Mouse (Mus musculus): ENCODE measurements around the gene Zdhhc1. TPM values are rescaled to one million over a fixed set of nuclear protein-coding genes. Genes with fewer than 3 reads are reported as not detected.
A peak's percentile ranks its signal among the peaks of the same experiment; 100 is the strongest.

The Zdhhc1 gene
- total RNA-seq, 1 experiment = 3.2 TPM

DNA sequence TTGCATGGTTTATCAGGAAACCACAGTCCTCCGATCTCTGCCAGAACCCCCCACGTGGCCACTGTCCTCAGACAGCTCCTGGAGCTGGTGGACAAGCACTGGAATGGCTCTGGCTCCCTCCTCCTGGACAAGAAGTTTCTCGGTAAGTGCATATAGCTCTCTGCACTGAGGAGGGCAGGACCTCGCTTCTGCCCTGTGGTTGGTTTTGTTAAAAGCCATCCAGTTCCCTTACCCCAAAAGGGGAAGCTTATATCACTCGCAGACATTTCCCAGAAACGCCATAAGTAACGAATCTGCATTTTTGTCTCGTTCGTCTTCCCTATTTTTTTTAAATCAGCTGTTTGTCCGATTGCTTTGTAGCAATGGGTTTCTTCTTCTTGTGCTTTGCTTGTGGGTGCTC lies 41.5 kb downstream of the Zdhhc1 start:
- Histone ChIP-seq H3K9me3 (ENCODE audit: control insufficient read depth, insufficient read depth, low read depth, low read length) (no peaks in the 10 kb centered on the region), H3K27ac (ENCODE audit: insufficient read depth, low read depth, low read length, poor library complexity, severe bottlenecking) (no peak overlapping the region), H3K36me3 (ENCODE audit: control insufficient read depth, insufficient read depth, low read length, poor library complexity, severe bottlenecking) (no peaks in the 10 kb centered on the region), H3K4me1 (ENCODE audit: control insufficient read depth in 2 of 2, insufficient read depth in 2 of 2, low read length in 2 of 2, poor library complexity in 1 of 2) (peaks cover 0 to 3% of the 10 kb centered on the region in 2 experiments; a peak in 1 of 4 replicates), H3K9ac (ENCODE audit: insufficient read depth, low read depth, low read length, poor library complexity, severe bottlenecking) (no peak overlapping the region), H3K4me3 (ENCODE audit: insufficient read depth in 1 of 2, low read depth in 1 of 2, low read length in 2 of 2, poor library complexity in 1 of 2, severe bottlenecking in 1 of 2) (no peak overlapping the region)
- in situ Hi-C loops (cut with MboI; ENCODE audit: low sequenced_read_pairs in 2 of 2, unreplicated experiment in 2 of 2) = no loop called here
- no peak for DNase-seq (ENCODE audit: low read depth, low spot score)
- TF ChIP-seq ZNF384 (IDR thresholded peaks at IDR 0.05; ENCODE audit: low read depth, low read length) (no peak), ZC3H11A (IDR thresholded peaks at IDR 0.05; ENCODE audit: borderline replicate concordance, low read depth, low read length) (no peak), CHD2 (IDR thresholded peaks at IDR 0.05; ENCODE audit: low read depth, low read length) (no peak), MAFK (IDR thresholded peaks at IDR 0.05; ENCODE audit: insufficient read depth, low read depth, low read length) (no peak), HCFC1 (IDR thresholded peaks at IDR 0.05; ENCODE audit: borderline replicate concordance, insufficient read depth, low read length) (no peak)

DNA sequence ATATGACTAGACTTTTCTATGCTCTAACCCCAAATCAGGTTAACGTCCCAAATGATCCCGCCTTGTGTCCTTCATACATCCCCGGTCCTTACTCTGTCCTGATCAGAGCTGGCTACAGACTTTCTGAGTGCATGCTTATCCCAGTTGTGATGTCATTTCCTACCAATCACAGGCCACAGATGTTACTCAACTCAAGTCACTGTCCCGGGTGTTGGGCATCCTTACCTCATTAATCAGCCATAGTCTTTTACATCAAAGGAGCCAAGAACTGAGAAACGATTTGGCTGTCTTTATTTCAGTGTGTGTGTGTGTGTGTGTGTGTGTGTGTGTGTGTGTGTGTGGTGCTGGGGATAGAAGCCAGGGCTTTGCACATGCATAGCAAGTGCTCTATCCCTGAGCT lies 42.6 kb downstream of the Zdhhc1 start:
- Histone ChIP-seq H3K9ac (ENCODE audit: insufficient read depth, low read depth, low read length, poor library complexity, severe bottlenecking) (no peak overlapping the region), H3K4me3 (ENCODE audit: insufficient read depth in 1 of 2, low read depth in 1 of 2, low read length in 2 of 2, poor library complexity in 1 of 2, severe bottlenecking in 1 of 2) (no peak overlapping the region), H3K4me1 (ENCODE audit: control insufficient read depth in 2 of 2, insufficient read depth in 2 of 2, low read length in 2 of 2, poor library complexity in 1 of 2) (peaks cover 0 to 3% of the 10 kb centered on the region in 2 experiments; a peak in 1 of 4 replicates), H3K27ac (ENCODE audit: insufficient read depth, low read depth, low read length, poor library complexity, severe bottlenecking) (no peak overlapping the region), H3K36me3 (ENCODE audit: control insufficient read depth, insufficient read depth, low read length, poor library complexity, severe bottlenecking) (no peaks in the 10 kb centered on the region), H3K9me3 (ENCODE audit: control insufficient read depth, insufficient read depth, low read depth, low read length) (no peaks in the 10 kb centered on the region)
- no peak for TF ChIP-seq ZC3H11A (IDR thresholded peaks at IDR 0.05; ENCODE audit: borderline replicate concordance, low read depth, low read length)
- no peak for TF ChIP-seq ZNF384 (IDR thresholded peaks at IDR 0.05; ENCODE audit: low read depth, low read length)
- TF ChIP-seq MAFK (IDR thresholded peaks at IDR 0.05; ENCODE audit: insufficient read depth, low read depth, low read length) = no peak
- no peak for TF ChIP-seq HCFC1 (IDR thresholded peaks at IDR 0.05; ENCODE audit: borderline replicate concordance, insufficient read depth, low read length)
- TF ChIP-seq CHD2 (IDR thresholded peaks at IDR 0.05; ENCODE audit: low read depth, low read length) = no peak
- in situ Hi-C loops (cut with MboI; ENCODE audit: low sequenced_read_pairs in 2 of 2, unreplicated experiment in 2 of 2) = no loop called here
- no peak for DNase-seq (ENCODE audit: low read depth, low spot score)

DNA sequence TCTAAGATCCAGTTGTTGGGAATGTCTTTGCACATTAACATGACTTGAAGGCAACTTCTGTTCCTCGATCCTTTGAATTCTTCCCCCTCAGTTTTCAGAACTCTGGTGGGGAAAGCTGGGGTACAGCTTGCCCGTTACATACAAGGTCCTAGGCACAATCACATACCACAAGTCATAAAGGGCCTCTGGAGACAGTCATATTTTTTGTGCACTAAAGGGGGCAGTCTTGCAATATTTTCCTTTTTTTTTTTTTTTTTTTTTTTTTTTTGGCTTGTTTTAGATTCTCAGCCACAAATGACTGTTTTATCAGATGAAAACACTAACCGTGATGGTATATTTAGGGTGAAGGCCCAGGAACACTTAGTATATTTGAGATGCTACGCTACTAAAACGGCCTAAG lies 43.4 kb downstream of the Zdhhc1 start:
- Histone ChIP-seq H3K9me3 (ENCODE audit: control insufficient read depth, insufficient read depth, low read depth, low read length) (no peaks in the 10 kb centered on the region), H3K36me3 (ENCODE audit: control insufficient read depth, insufficient read depth, low read length, poor library complexity, severe bottlenecking) (no peaks in the 10 kb centered on the region), H3K27ac (ENCODE audit: insufficient read depth, low read depth, low read length, poor library complexity, severe bottlenecking) (no peak overlapping the region), H3K4me1 (ENCODE audit: control insufficient read depth in 2 of 2, insufficient read depth in 2 of 2, low read length in 2 of 2, poor library complexity in 1 of 2) (peaks cover 0 to 3% of the 10 kb centered on the region in 2 experiments; a peak in 1 of 4 replicates), H3K4me3 (ENCODE audit: insufficient read depth in 1 of 2, low read depth in 1 of 2, low read length in 2 of 2, poor library complexity in 1 of 2, severe bottlenecking in 1 of 2) (no peak overlapping the region), H3K9ac (ENCODE audit: insufficient read depth, low read depth, low read length, poor library complexity, severe bottlenecking) (no peak overlapping the region)
- in situ Hi-C loops (cut with MboI; ENCODE audit: low sequenced_read_pairs in 2 of 2, unreplicated experiment in 2 of 2) = no loop called here
- TF ChIP-seq ZNF384 (IDR thresholded peaks at IDR 0.05; ENCODE audit: low read depth, low read length) (peak; percentile 96), MAFK (IDR thresholded peaks at IDR 0.05; ENCODE audit: insufficient read depth, low read depth, low read length) (no peak)
- no peak for DNase-seq (ENCODE audit: low read depth, low spot score)

DNA sequence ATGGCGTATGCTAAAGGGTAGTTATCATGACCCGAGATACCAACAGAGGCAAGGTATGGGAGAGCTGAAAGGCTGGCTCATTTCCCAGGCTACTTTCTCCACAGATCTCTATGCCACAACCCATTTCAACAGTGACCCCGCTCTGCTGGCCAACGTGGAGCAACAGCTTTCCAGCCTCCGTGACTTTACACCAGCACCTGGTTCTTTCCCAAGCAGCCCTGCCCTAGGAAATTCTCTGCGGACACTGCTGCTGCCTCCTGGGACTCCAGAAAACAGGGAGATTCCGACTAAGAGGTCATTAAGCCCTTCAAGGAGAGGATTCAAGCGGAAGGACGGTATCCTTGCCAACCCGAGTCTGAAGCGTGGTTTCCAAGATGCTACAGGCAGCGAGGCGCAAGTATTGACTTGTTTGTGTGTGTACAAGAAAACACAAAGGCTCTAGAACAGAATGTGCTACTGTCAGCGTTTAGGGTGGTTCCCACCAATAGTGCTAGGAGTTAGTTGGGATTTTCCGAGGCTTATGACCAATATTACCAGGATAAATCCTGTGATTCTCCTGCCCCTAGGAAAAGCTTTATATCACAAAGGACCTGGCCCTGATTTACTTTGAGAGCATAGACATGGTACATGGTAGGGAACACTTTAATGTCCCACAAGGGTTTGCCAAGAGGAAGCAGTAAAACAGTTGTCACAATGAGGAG lies 44.6 kb downstream of the Zdhhc1 start:
- in situ Hi-C loops (cut with MboI; ENCODE audit: low sequenced_read_pairs in 2 of 2, unreplicated experiment in 2 of 2) = no loop called here
- Histone ChIP-seq H3K27ac (ENCODE audit: insufficient read depth, low read depth, low read length, poor library complexity, severe bottlenecking) (no peak overlapping the region; the same call in 1 of the 2 replicates), H3K4me3 (ENCODE audit: insufficient read depth in 1 of 2, low read depth in 1 of 2, low read length in 2 of 2, poor library complexity in 1 of 2, severe bottlenecking in 1 of 2) (no peak overlapping the region), H3K4me1 (ENCODE audit: control insufficient read depth in 2 of 2, insufficient read depth in 2 of 2, low read length in 2 of 2, poor library complexity in 1 of 2) (no peaks in the 10 kb centered on the region), H3K9me3 (ENCODE audit: control insufficient read depth, insufficient read depth, low read depth, low read length) (no peaks in the 10 kb centered on the region), H3K36me3 (ENCODE audit: control insufficient read depth, insufficient read depth, low read length, poor library complexity, severe bottlenecking) (no peaks in the 10 kb centered on the region), H3K9ac (ENCODE audit: insufficient read depth, low read depth, low read length, poor library complexity, severe bottlenecking) (no peak overlapping the region)
- TF ChIP-seq MAFK (IDR thresholded peaks at IDR 0.05; ENCODE audit: insufficient read depth, low read depth, low read length) (no peak), HCFC1 (IDR thresholded peaks at IDR 0.05; ENCODE audit: borderline replicate concordance, insufficient read depth, low read length) (no peak), CHD2 (IDR thresholded peaks at IDR 0.05; ENCODE audit: low read depth, low read length) (no peak), ZNF384 (IDR thresholded peaks at IDR 0.05; ENCODE audit: low read depth, low read length) (no peak), ZC3H11A (IDR thresholded peaks at IDR 0.05; ENCODE audit: borderline replicate concordance, low read depth, low read length) (no peak)
- DNase-seq (ENCODE audit: low read depth, low spot score) = no peak

DNA sequence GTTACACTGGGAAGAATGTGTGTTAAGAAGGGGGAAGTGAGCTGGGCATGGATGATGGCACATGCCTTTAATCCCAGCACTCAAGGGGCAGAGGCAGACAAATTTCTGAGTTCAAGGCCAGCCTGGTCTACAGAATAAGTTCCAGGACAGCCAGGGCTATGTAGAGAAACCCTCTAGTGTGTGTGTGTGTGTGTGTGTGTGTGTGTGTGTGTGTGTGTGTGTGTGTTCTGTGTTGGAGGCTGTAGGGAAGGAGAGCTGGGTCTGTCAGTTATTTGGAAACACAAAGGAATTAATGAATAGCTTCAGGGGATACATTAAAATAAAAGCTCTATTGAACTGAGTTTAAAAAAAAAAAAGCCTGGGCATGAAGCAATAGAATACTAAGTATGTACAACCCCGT lies 45.7 kb downstream of the Zdhhc1 start:
- Histone ChIP-seq H3K27ac (ENCODE audit: insufficient read depth, low read depth, low read length, poor library complexity, severe bottlenecking) (no peak overlapping the region), H3K9me3 (ENCODE audit: control insufficient read depth, insufficient read depth, low read depth, low read length) (no peaks in the 10 kb centered on the region), H3K4me3 (ENCODE audit: insufficient read depth in 1 of 2, low read depth in 1 of 2, low read length in 2 of 2, poor library complexity in 1 of 2, severe bottlenecking in 1 of 2) (no peak overlapping the region), H3K36me3 (ENCODE audit: control insufficient read depth, insufficient read depth, low read length, poor library complexity, severe bottlenecking) (no peaks in the 10 kb centered on the region), H3K4me1 (ENCODE audit: control insufficient read depth in 2 of 2, insufficient read depth in 2 of 2, low read length in 2 of 2, poor library complexity in 1 of 2) (no peaks in the 10 kb centered on the region), H3K9ac (ENCODE audit: insufficient read depth, low read depth, low read length, poor library complexity, severe bottlenecking) (no peak overlapping the region)
- in situ Hi-C loops (cut with MboI; ENCODE audit: low sequenced_read_pairs in 2 of 2, unreplicated experiment in 2 of 2) = no loop called here
- TF ChIP-seq ZNF384 (IDR thresholded peaks at IDR 0.05; ENCODE audit: low read depth, low read length) (no peak), MAFK (IDR thresholded peaks at IDR 0.05; ENCODE audit: insufficient read depth, low read depth, low read length) (no peak), CHD2 (IDR thresholded peaks at IDR 0.05; ENCODE audit: low read depth, low read length) (no peak), HCFC1 (IDR thresholded peaks at IDR 0.05; ENCODE audit: borderline replicate concordance, insufficient read depth, low read length) (no peak), ZC3H11A (IDR thresholded peaks at IDR 0.05; ENCODE audit: borderline replicate concordance, low read depth, low read length) (no peak)
- DNase-seq (ENCODE audit: low read depth, low spot score) = no peak

Data from ES-E14 (cell line).